Mouse (Mus musculus) spleen, adult 2 months (tissue): Measurements from ENCODE around the gene Cygb.

Source experiments
- CTCF ChIP-seq: fragments of 200-500 bp; IDR thresholded peaks from 2 replicates; pipeline ENCODE4 v1.5.1; 2011; ENCODE audit warnings: mild to moderate bottlenecking, inconsistent platforms; ENCODE audit not compliant: insufficient read depth, insufficient read length, insufficient replicate concordance; ENCODE audit errors: extremely low read depth
- POLR2A ChIP-seq: fragments of 200-500 bp; IDR thresholded peaks from 2 replicates; pipeline ENCODE4 v1.6.1; 2011; ENCODE audit warnings: low read depth, low read length, inconsistent platforms

GRCm38 (mm10) chr11:116672595-116672994, 18.5 kb upstream of the Cygb start:
- TF ChIP-seq POLR2A = no peak
- TF ChIP-seq CTCF = no peak
